Mouse (Mus musculus) forebrain, postnatal 0 days (tissue): ENCODE data around the gene Vwa8. TPM values are rescaled to one million over a fixed set of nuclear protein-coding genes. Genes with fewer than 3 reads are reported as not detected.

Source experiments
- ATAC-seq: fragments of 200-750 bp; cut with Nextera tagmentation; 2 replicates; pipeline ENCODE4 v1.8.0; 2017; ENCODE audit warnings: mild to moderate bottlenecking, moderate library complexity
- DNase-seq: peaks from one replicate; pipeline ENCODE4 v3.0.0-alpha.2; 2015
- H3K27ac ChIP-seq: fragments of 300-500 bp; sonication (generic); 2 replicates; pipeline ENCODE4 v1.5.1; 2014; ENCODE audit warnings: low read depth, mild to moderate bottlenecking, antibody characterized with exemption, low read length, moderate library complexity, mixed read lengths
- H3K27me3 ChIP-seq: fragments of 300-500 bp; sonication (generic); 2 replicates; pipeline ENCODE4 v1.6.1; 2014; ENCODE audit warnings: mild to moderate bottlenecking, low read length, mixed read lengths; ENCODE audit not compliant: insufficient read depth
- H3K36me3 ChIP-seq: fragments of 300-500 bp; sonication (generic); 2 replicates; pipeline ENCODE4 v1.6.1; 2014; ENCODE audit warnings: mild to moderate bottlenecking, moderate library complexity; ENCODE audit not compliant: insufficient read depth
- H3K4me1 ChIP-seq: fragments of 300-500 bp; sonication (generic); 2 replicates; pipeline ENCODE4 v1.6.1; 2014; ENCODE audit warnings: antibody characterized with exemption; ENCODE audit not compliant: insufficient read depth
- H3K4me2 ChIP-seq: fragments of 300-500 bp; sonication (generic); 2 replicates; pipeline ENCODE4 v1.6.1; 2014; ENCODE audit warnings: low read depth, mild to moderate bottlenecking, moderate library complexity
- H3K4me3 ChIP-seq: fragments of 300-500 bp; sonication (generic); 2 replicates; pipeline ENCODE4 v1.5.1; 2014; ENCODE audit warnings: low read depth, low read length, mixed read lengths
- H3K9ac ChIP-seq: fragments of 300-500 bp; sonication (generic); 2 replicates; pipeline ENCODE4 v1.6.1; 2014; ENCODE audit warnings: mild to moderate bottlenecking
- H3K9me3 ChIP-seq: fragments of 300-500 bp; sonication (generic); 2 replicates; pipeline ENCODE4 v1.6.1; 2016; ENCODE audit warnings: low read length
- CTCF ChIP-seq: sonication (generic); IDR thresholded peaks from 2 replicates; pipeline ENCODE4 v1.5.1; 2016; ENCODE audit warnings: antibody characterized with exemption, control low read depth, low read depth
- WGBS: fragments of 180-500 bp; shearing (Covaris S2); extraction: QIAGEN DNeasy Blood & Tissue Kit; methylation state at CpG from one replicate; pipeline ENCODE4 v1.1.7; 2014; 5-methylcytosine and 5-hydroxymethylcytosine counted together
- polyA plus RNA-seq: library from polyadenylated mRNA; unstranded; fragments of >200 nt; fragmentation: Nextera tagmentation; extraction: Ambion mirVana; gene quantifications from 2 replicates; pipeline ENCODE4 v1.2.1, GENCODE M21; 2015
- total RNA-seq: library from RNA; depleted of rRNA; stranded (reverse); fragments of >200 nt; gene quantifications from 2 replicates; pipeline ENCODE4 v1.2.3, GENCODE M21; 2014

Vwa8 gene
- total and polyA plus RNA-seq, 2 experiments from 2014 or later = 5.1 to 13.9 TPM

DNA sequence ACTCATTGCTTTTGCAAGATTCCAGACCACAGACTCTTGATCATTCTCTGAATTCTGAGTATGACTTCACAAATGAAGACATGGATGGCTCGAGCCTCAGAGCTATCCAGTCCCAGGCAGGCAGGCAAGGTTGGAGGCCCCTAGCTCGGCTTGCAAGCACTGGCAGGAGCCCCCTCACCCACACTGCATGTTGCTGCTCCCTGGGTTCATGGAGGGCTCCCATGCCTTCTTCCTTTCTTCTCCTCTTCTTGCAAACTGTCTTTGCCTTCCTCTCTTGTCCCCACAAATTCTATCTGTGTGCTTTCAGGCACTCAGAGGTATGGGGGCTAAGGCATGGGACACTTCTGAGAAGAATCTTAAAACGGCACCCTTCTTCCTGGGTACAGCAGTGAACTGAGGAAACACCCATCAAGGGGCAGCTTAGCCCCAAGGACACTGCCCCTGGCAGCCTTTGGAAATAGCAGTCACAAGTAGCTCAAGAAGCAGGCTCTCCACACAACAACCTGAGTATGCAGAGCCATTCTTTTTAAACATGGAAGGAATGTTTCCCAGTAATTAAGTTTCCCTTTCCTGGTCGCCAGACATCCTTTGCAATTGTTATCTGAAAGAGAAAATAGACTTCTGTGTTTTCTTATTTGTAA lies 354.0 kb downstream of the Vwa8 start:
- H3K27me3 ChIP-seq = no peaks in the 10 kb centered on the region
- no peak overlapping the region for H3K4me3 ChIP-seq
- no peak for DNase-seq
- H3K9me3 ChIP-seq = no peaks in the 10 kb centered on the region
- ATAC-seq = no peak
- no peaks in the 10 kb centered on the region for H3K36me3 ChIP-seq
- WGBS = 19% methylated on average over 4 of the region's 4 CpGs
- H3K9ac ChIP-seq = no peak overlapping the region
- peaks cover 28% of the 10 kb centered on the region for H3K4me1 ChIP-seq
- no peak for TF ChIP-seq CTCF
- H3K27ac ChIP-seq = peak overlapping the region; percentile 48
- H3K4me2 ChIP-seq = no peak overlapping the region

DNA sequence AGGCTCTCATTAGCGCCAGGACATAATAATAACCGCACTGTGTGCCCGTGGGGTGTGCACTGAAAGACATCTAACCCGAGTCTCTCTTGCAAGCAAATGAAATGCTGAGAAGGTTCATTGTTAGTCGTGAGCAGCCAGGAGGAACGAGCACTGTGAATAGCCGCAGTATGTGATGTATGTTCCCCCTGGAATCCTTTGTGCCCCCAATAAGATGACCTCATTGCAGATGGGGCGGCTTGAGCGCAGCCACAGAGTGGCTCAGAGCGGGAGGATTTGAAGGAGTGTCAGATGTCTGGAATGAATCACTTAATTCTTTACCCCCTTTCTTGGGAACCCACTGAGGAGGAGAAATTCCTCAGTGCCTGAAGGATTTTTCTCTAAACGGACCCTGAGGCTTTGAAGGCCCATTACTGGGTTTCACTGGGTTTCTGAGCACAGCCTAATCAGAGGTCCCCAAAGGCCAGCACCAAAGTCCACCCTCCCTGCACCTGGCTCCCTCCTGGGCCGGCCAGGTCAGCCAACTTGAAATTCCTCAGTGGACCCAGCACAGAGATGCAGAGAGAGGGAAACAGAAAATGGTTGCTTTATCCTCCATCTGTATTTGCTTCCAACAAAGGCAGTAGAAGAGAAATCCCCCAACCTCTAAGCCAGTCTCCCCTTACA lies 354.8 kb downstream of the Vwa8 start:
- Histone ChIP-seq H3K4me1 (peaks cover 28% of the 10 kb centered on the region), H3K4me3 (no peak overlapping the region), H3K9me3 (no peaks in the 10 kb centered on the region), H3K27ac (peak overlapping the region; percentile 64; the same call in 1 of the 2 replicates), H3K27me3 (no peaks in the 10 kb centered on the region), H3K9ac (0 out of 2 replicates have a peak overlapping the region, but pooled peaks have one; percentile 22), H3K4me2 (peak overlapping the region; percentile 10; the same call in 1 of the 2 replicates), H3K36me3 (no peaks in the 10 kb centered on the region)
- DNase-seq (peak; percentile 63), ATAC-seq (peak; percentile 76)
- no peak for TF ChIP-seq CTCF
- WGBS = 9% methylated on average over 12 of the region's 12 CpGs

DNA sequence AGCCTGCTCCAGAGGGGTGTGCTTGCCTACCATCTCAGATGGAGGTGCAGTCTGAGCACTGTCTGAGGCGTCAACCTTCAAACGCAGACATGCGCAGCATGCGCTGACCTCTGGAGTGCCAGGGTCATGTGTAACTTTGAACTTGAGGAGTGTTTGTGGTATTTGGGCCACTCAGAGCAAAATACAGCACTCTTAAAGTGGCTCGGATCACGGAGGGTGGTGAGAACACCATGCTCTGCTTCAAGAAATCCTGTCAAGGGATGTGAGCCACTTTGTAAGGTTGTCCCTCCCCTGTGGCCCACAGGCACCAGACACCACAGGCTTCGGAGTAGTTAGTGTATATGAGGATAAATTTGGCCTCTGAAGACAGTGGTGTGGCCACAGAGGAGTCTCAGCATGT lies 356.0 kb downstream of the Vwa8 start:
- Histone ChIP-seq H3K36me3 (no peaks in the 10 kb centered on the region), H3K27ac (0 out of 2 replicates have a peak overlapping the region, but pooled peaks have one; percentile 64), H3K4me3 (no peak overlapping the region), H3K4me2 (no peak overlapping the region), H3K9ac (no peak overlapping the region), H3K27me3 (no peaks in the 10 kb centered on the region), H3K4me1 (peaks cover 23% of the 10 kb centered on the region), H3K9me3 (no peaks in the 10 kb centered on the region)
- no peak for TF ChIP-seq CTCF
- ATAC-seq (no peak), DNase-seq (no peak)
- WGBS = 91% methylated on average over 7 of the region's 7 CpGs

DNA sequence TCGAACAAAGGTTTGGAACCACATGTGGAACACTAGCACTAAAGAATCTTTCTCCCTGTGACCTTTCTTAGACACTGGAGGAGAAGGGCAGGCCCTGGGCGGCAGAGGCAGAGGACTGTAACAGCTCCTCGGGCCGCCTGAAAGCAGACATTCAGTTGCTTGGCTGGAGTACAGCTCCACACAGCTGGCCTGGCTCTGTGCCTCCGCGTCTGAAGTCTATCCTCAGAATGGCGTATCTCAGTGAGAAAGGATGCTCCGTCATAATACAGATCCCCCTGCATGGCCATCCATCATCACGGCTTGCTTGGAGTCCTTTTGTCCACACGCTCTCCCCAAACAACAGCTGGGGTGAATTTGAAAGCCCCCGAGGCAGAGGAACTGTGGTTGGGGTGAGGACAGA lies 357.4 kb downstream of the Vwa8 start:
- Histone ChIP-seq H3K27ac (no peak overlapping the region; the same call in 1 of the 2 replicates), H3K9ac (no peak overlapping the region), H3K36me3 (no peaks in the 10 kb centered on the region), H3K27me3 (no peaks in the 10 kb centered on the region), H3K4me1 (peaks cover 15% of the 10 kb centered on the region), H3K9me3 (no peaks in the 10 kb centered on the region), H3K4me2 (no peak overlapping the region), H3K4me3 (no peak overlapping the region)
- no peak for TF ChIP-seq CTCF
- ATAC-seq (peak; percentile 69), DNase-seq (peak; percentile 82)
- 27% methylated on average over 11 of the region's 11 CpGs for WGBS

DNA sequence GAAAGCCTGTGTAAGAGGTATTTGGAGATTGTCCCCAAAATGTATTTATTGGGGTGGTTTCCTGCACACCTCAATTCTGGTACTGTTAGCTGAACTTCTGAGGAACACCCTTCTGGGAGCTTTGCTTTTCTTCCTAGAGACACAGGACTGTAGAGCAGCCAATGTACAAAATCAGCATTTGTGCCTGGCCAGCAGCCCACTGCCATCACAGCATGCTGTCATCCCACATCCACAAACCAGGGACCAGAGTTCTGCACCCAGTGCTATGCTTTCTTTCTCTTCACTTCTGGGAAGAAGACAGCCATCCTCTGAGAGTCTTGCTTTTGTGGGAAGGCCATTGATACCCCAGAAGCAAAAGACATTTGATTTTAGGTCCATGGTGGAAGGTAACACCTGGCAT lies 359.6 kb downstream of the Vwa8 start:
- H3K4me3 ChIP-seq = no peak overlapping the region
- no peak overlapping the region for H3K27ac ChIP-seq
- no peaks in the 10 kb centered on the region for H3K9me3 ChIP-seq
- ATAC-seq (no peak), DNase-seq (no peak)
- H3K27me3 ChIP-seq = no peaks in the 10 kb centered on the region
- no peak overlapping the region for H3K9ac ChIP-seq
- H3K4me1 ChIP-seq = peaks cover 9% of the 10 kb centered on the region
- no peaks in the 10 kb centered on the region for H3K36me3 ChIP-seq
- no peak overlapping the region for H3K4me2 ChIP-seq
- TF ChIP-seq CTCF = no peak

DNA sequence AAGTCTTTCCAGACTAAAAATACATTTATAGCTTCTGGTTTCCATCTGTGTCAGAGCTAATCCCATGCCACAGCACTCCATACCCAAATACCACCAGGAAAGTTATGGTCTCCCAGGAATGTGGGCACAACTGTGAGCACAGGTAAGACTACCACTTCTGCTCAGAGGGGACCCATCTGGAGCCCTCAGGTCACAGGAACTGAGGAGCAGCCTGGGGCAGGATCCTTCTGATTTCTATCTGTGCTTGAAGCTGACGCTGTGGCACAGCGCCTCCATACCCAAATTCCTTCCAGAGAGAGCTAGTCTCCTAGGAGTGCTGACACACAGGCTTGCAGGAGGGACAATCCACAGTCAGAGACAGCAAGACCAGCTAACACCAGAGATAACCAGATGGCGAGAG lies 361.0 kb downstream of the Vwa8 start:
- 89% methylated on average over 3 of the region's 3 CpGs for WGBS

DNA sequence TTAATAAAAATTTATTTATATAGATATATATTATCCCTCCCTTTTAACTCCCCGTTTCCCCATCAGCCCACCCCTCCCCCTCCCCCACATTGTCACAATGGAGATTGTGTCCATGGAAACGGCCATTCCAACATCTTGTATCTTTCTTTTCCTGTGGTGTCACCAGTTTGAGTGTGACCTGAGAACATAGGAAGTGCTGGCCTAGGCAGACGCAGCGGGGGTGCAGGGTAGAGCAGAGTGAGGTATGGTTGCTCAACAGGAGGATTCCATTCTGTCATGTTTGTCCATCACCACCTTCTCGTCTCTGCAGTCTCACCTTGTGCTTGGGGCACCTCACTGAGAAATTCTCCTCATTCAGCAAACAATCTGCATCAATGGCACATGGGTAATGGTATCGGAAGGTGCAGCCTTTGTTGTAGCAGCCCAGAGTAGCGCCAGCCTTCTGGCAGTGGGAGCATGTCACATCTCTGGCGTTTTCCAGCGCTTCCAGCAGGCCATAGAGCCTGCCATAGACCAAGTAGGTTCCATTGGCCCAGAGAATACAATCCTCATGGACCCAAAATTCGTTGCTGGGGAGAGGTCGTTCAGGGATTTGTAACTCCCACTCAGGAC lies 363.6 kb downstream of the Vwa8 start:
- WGBS = 89% methylated on average over 11 of the region's 11 CpGs
- Histone ChIP-seq H3K27me3 (no peaks in the 10 kb centered on the region), H3K9me3 (no peaks in the 10 kb centered on the region), H3K4me3 (no peak overlapping the region), H3K9ac (no peak overlapping the region), H3K36me3 (no peaks in the 10 kb centered on the region), H3K4me2 (no peak overlapping the region), H3K27ac (no peak overlapping the region), H3K4me1 (no peaks in the 10 kb centered on the region)
- no peak for ATAC-seq
- DNase-seq = no peak
- no peak for TF ChIP-seq CTCF

More for the DNA sequence above, 361.0 kb downstream of the Vwa8 start:
- Histone ChIP-seq H3K27ac (no peak overlapping the region), H3K4me2 (no peak overlapping the region), H3K27me3 (no peaks in the 10 kb centered on the region), H3K4me3 (no peak overlapping the region), H3K4me1 (peaks cover 4% of the 10 kb centered on the region; the same call in 1 of the 2 replicates), H3K9me3 (no peaks in the 10 kb centered on the region), H3K36me3 (no peaks in the 10 kb centered on the region), H3K9ac (no peak overlapping the region)
- DNase-seq (no peak), ATAC-seq (no peak)
- TF ChIP-seq CTCF = no peak
